Mouse (Mus musculus): Measurements from ENCODE around the gene Cxcr5. TPM values are rescaled to one million over a fixed set of nuclear protein-coding genes. Genes with fewer than 3 reads are reported as not detected.
A peak's percentile ranks its signal among the peaks of the same experiment; 100 is the strongest.

Gene Cxcr5
- polyA plus RNA-seq, 1 experiment from 2014 or later = 0.05 TPM

GRCm38 (mm10) chr9:44565367-44565766 is 3.7 kb upstream of the Cxcr5 start:
- WGBS = 65% methylated on average over 6 of the region's 6 CpGs
- Histone ChIP-seq H3K27ac (no peak overlapping the region), H3K9ac (no peak overlapping the region), H3K4me3 (no peak overlapping the region), H3K4me2 (no peak overlapping the region), H3K9me3 (replicated peaks) (no peaks in the 10 kb centered on the region), H3K4me1 (replicated peaks) (peaks cover 8% of the 10 kb centered on the region), H3K36me3 (no peaks in the 10 kb centered on the region), H3K27me3 (no peaks in the 10 kb centered on the region)
- ATAC-seq (replicated peaks; ENCODE audit: insufficient number of reproducible peaks, insufficient read depth, low FRiP score, low read depth) = no peak

- Histone ChIP-seq H3K4me3 (no peak overlapping the region), H3K27me3 (no peaks in the 10 kb centered on the region), H3K9me3 (replicated peaks) (no peaks in the 10 kb centered on the region), H3K27ac (no peak overlapping the region), H3K4me2 (no peak overlapping the region), H3K36me3 (no peaks in the 10 kb centered on the region), H3K4me1 (replicated peaks) (peaks cover 6% of the 10 kb centered on the region), H3K9ac (no peak overlapping the region)
- ATAC-seq (replicated peaks; ENCODE audit: insufficient number of reproducible peaks, insufficient read depth, low FRiP score, low read depth) = no peak
- 56% methylated on average over 12 of the region's 12 CpGs for WGBS
Measured at GRCm38 (mm10) chr9:44562936-44563335, 1.3 kb upstream of the Cxcr5 start.

- H3K36me3 ChIP-seq = no peaks in the 10 kb centered on the region
- H3K27ac ChIP-seq = no peak overlapping the region
- WGBS = 65% methylated on average over 8 of the region's 8 CpGs
Measured at GRCm38 (mm10) chr9:44552161-44552560, 9.5 kb downstream of the Cxcr5 start.

DNA sequence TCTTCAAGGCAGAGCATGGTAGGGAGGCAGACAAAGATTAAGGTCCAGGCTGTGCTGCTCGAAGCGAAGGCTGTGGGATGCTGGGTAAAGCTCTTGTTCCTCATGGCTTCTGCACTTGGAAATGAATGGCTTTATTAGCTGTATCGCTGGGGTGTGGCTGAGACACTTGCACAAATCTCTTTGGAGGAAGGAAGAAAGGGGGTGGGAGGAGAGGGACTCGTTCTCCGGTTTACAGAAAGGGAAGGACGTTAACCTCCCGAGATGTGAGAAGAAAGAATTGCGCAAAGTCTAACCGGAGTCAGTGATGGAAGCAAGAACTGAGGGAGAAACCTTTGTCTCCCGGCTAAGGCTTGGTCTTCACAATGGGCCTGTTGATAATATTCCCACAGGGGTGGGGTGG is 10.5 kb downstream of the Cxcr5 start:
- no peaks in the 10 kb centered on the region for H3K36me3 ChIP-seq

More at GRCm38 (mm10) chr9:44552161-44552560, 9.5 kb downstream of the Cxcr5 start:
- Histone ChIP-seq H3K9me3 (replicated peaks) (no peaks in the 10 kb centered on the region), H3K27me3 (no peaks in the 10 kb centered on the region), H3K4me1 (replicated peaks) (no peaks in the 10 kb centered on the region), H3K9ac (no peak overlapping the region), H3K4me2 (no peak overlapping the region), H3K4me3 (no peak overlapping the region)
- ATAC-seq (replicated peaks; ENCODE audit: insufficient number of reproducible peaks, insufficient read depth, low FRiP score, low read depth) = no peak

GRCm38 (mm10) chr9:44548412-44549152 is 13.1 kb downstream of the Cxcr5 start:
- no peak overlapping the region for H3K4me3 ChIP-seq
- 88% methylated on average over 8 of the region's 8 CpGs for WGBS
- no peaks in the 10 kb centered on the region for H3K36me3 ChIP-seq
- H3K27ac ChIP-seq = no peak overlapping the region
- no peak for ATAC-seq (replicated peaks; ENCODE audit: insufficient number of reproducible peaks, insufficient read depth, low FRiP score, low read depth)
- H3K27me3 ChIP-seq = no peaks in the 10 kb centered on the region
- H3K4me2 ChIP-seq = no peak overlapping the region
- H3K4me1 ChIP-seq (replicated peaks) = no peaks in the 10 kb centered on the region
- H3K9me3 ChIP-seq (replicated peaks) = no peaks in the 10 kb centered on the region
- no peak overlapping the region for H3K9ac ChIP-seq

More for the DNA sequence above, 10.5 kb downstream of the Cxcr5 start:
- Histone ChIP-seq H3K4me3 (no peak overlapping the region), H3K9me3 (replicated peaks) (no peaks in the 10 kb centered on the region), H3K9ac (no peak overlapping the region), H3K4me1 (replicated peaks) (no peaks in the 10 kb centered on the region), H3K4me2 (no peak overlapping the region), H3K27ac (no peak overlapping the region), H3K27me3 (no peaks in the 10 kb centered on the region)
- ATAC-seq (replicated peaks; ENCODE audit: insufficient number of reproducible peaks, insufficient read depth, low FRiP score, low read depth) = no peak
- 78% methylated on average over 10 of the region's 10 CpGs for WGBS

- ATAC-seq (replicated peaks; ENCODE audit: insufficient number of reproducible peaks, insufficient read depth, low FRiP score, low read depth) = no peak
- WGBS = 73% methylated on average over 3 of the region's 3 CpGs
- no peaks in the 10 kb centered on the region for H3K9me3 ChIP-seq (replicated peaks)
- no peak overlapping the region for H3K9ac ChIP-seq
- no peaks in the 10 kb centered on the region for H3K4me1 ChIP-seq (replicated peaks)
- H3K27me3 ChIP-seq = no peaks in the 10 kb centered on the region
- no peaks in the 10 kb centered on the region for H3K36me3 ChIP-seq
- no peak overlapping the region for H3K27ac ChIP-seq
- no peak overlapping the region for H3K4me2 ChIP-seq
- no peak overlapping the region for H3K4me3 ChIP-seq
Measured at GRCm38 (mm10) chr9:44544986-44545385, 16.7 kb downstream of the Cxcr5 start.

GRCm38 (mm10) chr9:44542364-44542763 is 19.3 kb downstream of the Cxcr5 start:
- ATAC-seq (replicated peaks; ENCODE audit: insufficient number of reproducible peaks, insufficient read depth, low FRiP score, low read depth) = no peak

DNA sequence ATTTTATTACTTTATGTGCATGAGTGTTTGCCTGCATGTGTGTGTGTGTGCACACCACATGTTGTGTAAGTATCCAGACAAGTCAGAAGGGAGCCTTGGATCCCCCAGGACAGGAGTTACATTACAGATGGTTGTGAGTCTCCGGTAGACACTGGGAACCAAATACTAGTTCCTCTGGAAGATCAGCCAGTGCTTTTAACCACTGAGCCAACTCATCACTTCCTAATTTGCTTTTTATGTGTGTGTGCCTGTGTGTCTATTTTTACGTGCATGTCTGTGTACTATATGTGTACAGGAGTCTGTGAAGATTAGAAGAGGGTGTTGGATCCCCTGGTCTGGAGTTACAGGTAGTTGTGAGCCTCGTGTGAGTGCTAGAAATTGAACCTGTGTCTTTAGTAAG is 21.0 kb downstream of the Cxcr5 start:
- Histone ChIP-seq H3K9ac (no peak overlapping the region), H3K4me1 (replicated peaks) (peaks cover 7% of the 10 kb centered on the region), H3K27ac (no peak overlapping the region), H3K9me3 (replicated peaks) (no peaks in the 10 kb centered on the region), H3K4me3 (no peak overlapping the region), H3K27me3 (no peaks in the 10 kb centered on the region), H3K4me2 (no peak overlapping the region), H3K36me3 (no peaks in the 10 kb centered on the region)
- ATAC-seq (replicated peaks; ENCODE audit: insufficient number of reproducible peaks, insufficient read depth, low FRiP score, low read depth) = no peak
- 74% methylated on average over 3 of the region's 3 CpGs for WGBS

More at GRCm38 (mm10) chr9:44542364-44542763, 19.3 kb downstream of the Cxcr5 start:
- no peak overlapping the region for H3K4me2 ChIP-seq
- WGBS = 55% methylated on average over 4 of the region's 4 CpGs
- peaks cover 7% of the 10 kb centered on the region for H3K4me1 ChIP-seq (replicated peaks)
- no peak overlapping the region for H3K9ac ChIP-seq
- H3K4me3 ChIP-seq = no peak overlapping the region
- H3K36me3 ChIP-seq = no peaks in the 10 kb centered on the region
- no peak overlapping the region for H3K27ac ChIP-seq
- H3K9me3 ChIP-seq (replicated peaks) = no peaks in the 10 kb centered on the region
- no peaks in the 10 kb centered on the region for H3K27me3 ChIP-seq

GRCm38 (mm10) chr9:44539816-44540421 is 21.8 kb downstream of the Cxcr5 start:
- no peak for ATAC-seq (replicated peaks; ENCODE audit: insufficient number of reproducible peaks, insufficient read depth, low FRiP score, low read depth)
- H3K4me2 ChIP-seq = no peak overlapping the region
- H3K27ac ChIP-seq = no peak overlapping the region
- peaks cover 7% of the 10 kb centered on the region for H3K4me1 ChIP-seq (replicated peaks)
- no peaks in the 10 kb centered on the region for H3K36me3 ChIP-seq
- WGBS = 79% methylated on average over 2 of the region's 2 CpGs
- H3K4me3 ChIP-seq = no peak overlapping the region
- no peaks in the 10 kb centered on the region for H3K27me3 ChIP-seq
- no peak overlapping the region for H3K9ac ChIP-seq
- H3K9me3 ChIP-seq (replicated peaks) = no peaks in the 10 kb centered on the region

DNA sequence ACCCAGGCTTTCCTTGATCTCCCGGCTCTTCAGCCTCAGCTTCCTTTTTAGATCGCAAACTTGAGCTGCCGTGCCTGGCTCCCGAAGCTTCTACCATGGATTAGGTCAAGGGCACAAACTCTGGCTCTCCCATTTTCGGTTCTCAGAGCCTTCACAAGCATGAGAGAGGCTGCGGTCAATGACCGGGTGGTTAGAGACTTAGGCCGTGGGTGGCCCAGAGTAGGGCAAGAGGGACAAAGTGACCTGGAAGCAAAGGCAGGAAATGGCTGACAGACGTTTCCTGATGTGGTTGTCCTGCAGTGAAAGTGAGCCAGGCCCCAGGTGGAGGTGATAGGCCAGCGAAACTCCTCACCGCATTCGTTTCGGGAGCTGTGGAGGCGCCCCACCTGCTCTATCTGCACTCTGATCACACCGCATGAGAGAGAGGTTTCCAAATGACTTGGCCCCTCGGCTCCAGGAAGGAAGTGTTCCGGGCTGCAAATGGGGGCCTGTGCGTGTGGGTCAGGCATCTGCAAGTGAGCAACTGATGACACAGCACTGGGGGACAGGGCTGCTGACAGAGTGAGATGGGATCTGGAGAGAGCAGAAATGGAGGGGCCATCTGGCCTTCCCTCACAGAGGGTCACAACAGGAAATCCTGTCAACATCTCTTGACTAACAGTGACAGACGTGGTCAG is 23.9 kb downstream of the Cxcr5 start:
- 48% methylated on average over 19 of the region's 19 CpGs for WGBS
- Histone ChIP-seq H3K4me3 (no peak overlapping the region), H3K36me3 (no peaks in the 10 kb centered on the region), H3K9ac (no peak overlapping the region), H3K4me2 (0 out of 2 replicates have a peak overlapping the region, but pooled peaks have one; percentile 10), H3K4me1 (replicated peaks) (peaks cover 7% of the 10 kb centered on the region), H3K27ac (no peak overlapping the region), H3K27me3 (no peaks in the 10 kb centered on the region), H3K9me3 (replicated peaks) (no peaks in the 10 kb centered on the region)
- 0 out of 2 replicates have a peak, but pooled peaks have one; percentile 22 for ATAC-seq (replicated peaks; ENCODE audit: insufficient number of reproducible peaks, insufficient read depth, low FRiP score, low read depth)

GRCm38 (mm10) chr9:44532991-44533580 is 28.6 kb downstream of the Cxcr5 start:
- Histone ChIP-seq H3K27ac (no peak overlapping the region), H3K36me3 (no peaks in the 10 kb centered on the region), H3K4me3 (no peak overlapping the region), H3K9me3 (replicated peaks) (no peaks in the 10 kb centered on the region), H3K4me1 (replicated peaks) (peaks cover 7% of the 10 kb centered on the region), H3K4me2 (no peak overlapping the region), H3K27me3 (no peaks in the 10 kb centered on the region), H3K9ac (no peak overlapping the region)
- 65% methylated on average over 6 of the region's 6 CpGs for WGBS
- no peak for ATAC-seq (replicated peaks; ENCODE audit: insufficient number of reproducible peaks, insufficient read depth, low FRiP score, low read depth)
